Mouse (Mus musculus) layer of hippocampus, adult 9-10 months (tissue): ENCODE results near the gene Prr36.
A peak's percentile ranks its signal among the peaks of the same experiment; 100 is the strongest.

Experiments
- DNase-seq: peaks from one replicate; pipeline ENCODE4 v3.0.0; 2022; ENCODE audit warnings: low spot score

The Prr36 gene

GRCm38 (mm10) chr8:4239193-4239890 lies 22.1 kb upstream of the Prr36 start:
- no peak for DNase-seq

DNA sequence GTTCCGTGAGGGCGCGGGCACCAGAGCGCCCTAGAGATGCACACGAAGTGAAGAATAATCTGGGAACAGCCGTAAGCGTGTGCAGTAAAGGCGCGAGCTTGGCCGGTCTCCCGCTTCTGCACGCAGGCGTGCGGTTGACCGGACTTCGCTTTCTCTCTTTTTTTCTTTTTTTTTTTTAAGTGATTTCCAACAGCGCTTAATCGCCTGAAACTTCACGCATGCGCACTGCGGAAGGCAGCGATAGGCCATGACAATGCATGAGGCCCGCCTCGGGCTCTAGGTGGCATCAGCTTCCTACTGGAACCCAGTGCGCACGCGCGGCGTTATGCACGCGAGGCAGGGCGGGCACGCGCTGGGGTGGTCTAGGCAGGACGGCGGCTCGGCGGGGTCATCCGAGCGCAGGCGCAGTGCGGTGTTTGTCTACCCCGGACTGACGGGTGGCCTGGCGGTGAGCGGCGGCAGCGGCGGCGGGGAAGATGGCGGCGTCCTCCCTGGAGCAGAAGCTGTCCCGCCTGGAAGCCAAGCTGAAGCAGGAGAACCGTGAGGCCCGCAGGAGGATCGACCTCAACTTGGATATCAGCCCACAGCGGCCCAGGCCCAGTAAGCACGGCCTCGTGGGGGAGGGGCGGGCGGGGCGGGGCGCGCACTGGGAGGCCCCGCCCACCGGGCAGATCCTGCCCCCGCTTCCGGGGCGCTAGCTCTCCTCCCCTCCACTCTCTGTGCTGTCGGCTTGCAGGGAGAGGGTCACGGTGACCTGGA lies 21.4 kb upstream of the Prr36 start, which contains the start of the genes Map2k7 and Gm49320:
Map2k7 (plus strand) TSS at position 307 of the 759 bp plus-strand sequence.
Gm49320 (plus strand) TSS at position 432 of the 759 bp plus-strand sequence.
- DNase-seq, result peak; percentile 99

- DNase-seq, result no peak
Measured at GRCm38 (mm10) chr8:4237814-4238433, 20.7 kb upstream of the Prr36 start.

DNA sequence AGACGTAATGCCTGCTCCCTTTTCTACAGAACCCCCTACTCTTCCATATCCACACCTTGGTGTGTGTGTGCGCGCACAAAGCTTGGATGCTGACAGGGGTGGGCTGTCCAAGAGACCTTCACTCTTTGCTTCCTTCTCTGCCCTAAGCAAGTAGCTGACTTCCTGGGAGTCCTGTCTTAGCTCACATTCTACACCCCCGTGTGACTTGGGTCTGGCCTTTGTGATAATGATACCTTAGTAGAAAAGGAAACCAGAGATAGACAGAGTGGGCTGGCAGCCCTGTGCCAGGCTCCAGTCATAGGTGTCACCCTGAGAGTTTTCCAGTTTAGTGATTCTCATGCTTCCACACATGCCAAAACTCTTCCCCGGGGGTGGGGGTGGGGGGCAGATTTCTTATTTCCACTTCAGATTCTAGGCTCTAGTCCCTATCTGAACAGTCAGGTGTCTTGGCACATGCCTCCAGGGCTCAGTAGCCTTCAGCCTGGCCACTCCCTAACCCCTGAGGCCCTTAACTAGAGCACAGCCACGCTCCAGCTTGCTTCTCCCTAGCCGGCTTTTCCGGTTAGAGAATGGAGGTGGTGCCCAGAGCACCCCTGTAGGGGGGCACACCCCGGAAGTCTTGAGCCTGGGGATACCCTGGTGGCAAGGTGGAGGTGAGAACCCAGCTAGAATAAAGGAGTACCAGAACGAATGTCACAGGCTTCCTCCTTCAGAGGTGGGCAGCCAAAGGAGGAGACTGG lies 13.5 kb upstream of the Prr36 start:
- DNase-seq, result no peak

DNA sequence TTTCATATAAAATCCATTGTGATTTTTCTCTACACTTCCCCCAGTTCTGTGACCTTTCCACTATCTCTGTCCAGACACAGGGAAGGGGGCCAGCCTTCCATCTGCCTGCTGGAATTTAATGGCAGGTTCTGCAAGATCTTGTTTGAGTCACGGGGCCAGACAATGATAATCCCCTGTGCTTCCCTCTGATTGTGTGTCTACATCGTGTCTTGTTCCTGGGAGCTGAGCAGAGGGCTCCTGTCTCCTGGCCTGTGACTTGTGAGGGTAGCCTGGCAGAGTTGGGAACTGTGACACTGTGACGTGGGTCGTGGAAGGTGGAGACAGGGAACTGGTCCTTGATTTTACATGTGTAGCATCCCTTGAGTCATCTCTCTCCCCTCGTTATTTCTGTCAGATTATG lies 12.5 kb upstream of the Prr36 start:
- no peak for DNase-seq

GRCm38 (mm10) chr8:4227919-4228318 lies 10.7 kb upstream of the Prr36 start:
- no peak for DNase-seq

GRCm38 (mm10) chr8:4226739-4227347 lies 9.6 kb upstream of the Prr36 start, which contains the start of gene Lrrc8e:
Lrrc8e (plus strand) TSS chr8:4226827.
- no peak for DNase-seq

DNA sequence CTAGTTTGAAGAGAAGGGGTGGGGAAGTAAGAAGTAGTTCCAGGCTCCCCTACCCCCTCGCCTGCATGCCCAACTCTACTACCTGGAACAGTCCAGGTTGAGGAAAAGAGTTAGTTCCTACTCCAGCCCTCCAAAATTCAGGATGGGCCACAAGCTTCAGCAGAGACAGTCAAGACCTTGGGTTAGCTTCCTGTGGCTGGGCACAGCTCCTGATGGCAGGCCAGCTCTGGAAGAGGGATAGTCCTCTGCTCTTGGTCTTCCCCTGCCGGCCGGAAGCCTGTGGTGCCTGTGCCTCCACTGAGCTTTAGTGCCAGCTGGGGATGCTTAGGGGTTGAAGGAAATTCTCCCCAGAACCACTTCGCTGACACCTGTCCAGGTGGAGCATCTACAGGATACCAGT lies 9.1 kb upstream of the Prr36 start:
- DNase-seq, result no peak

- no peak for DNase-seq
Measured at GRCm38 (mm10) chr8:4222059-4222458, 4.8 kb upstream of the Prr36 start.

DNA sequence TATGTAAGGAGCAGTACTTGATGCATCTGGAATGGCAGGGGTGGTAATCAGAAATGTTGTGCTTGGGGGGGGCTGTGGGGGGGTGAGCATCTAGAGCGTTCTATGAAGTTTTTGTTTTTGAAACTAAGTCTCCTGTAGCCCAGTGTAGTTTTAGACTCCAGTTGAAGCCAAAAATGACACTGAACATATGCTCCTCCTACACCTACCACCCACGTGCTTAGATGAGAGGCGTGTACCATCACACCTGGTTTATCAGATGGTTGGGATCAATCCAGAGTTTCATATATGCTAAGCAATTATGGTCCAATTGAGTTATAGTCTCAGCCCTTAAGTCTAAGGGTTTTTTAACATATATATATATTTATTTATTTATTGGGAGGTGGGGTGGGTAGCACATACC lies 2.4 kb upstream of the Prr36 start:
- no peak for DNase-seq

- DNase-seq, result no peak
Measured at GRCm38 (mm10) chr8:4216296-4216695, 963 bp downstream of the Prr36 start.

DNA sequence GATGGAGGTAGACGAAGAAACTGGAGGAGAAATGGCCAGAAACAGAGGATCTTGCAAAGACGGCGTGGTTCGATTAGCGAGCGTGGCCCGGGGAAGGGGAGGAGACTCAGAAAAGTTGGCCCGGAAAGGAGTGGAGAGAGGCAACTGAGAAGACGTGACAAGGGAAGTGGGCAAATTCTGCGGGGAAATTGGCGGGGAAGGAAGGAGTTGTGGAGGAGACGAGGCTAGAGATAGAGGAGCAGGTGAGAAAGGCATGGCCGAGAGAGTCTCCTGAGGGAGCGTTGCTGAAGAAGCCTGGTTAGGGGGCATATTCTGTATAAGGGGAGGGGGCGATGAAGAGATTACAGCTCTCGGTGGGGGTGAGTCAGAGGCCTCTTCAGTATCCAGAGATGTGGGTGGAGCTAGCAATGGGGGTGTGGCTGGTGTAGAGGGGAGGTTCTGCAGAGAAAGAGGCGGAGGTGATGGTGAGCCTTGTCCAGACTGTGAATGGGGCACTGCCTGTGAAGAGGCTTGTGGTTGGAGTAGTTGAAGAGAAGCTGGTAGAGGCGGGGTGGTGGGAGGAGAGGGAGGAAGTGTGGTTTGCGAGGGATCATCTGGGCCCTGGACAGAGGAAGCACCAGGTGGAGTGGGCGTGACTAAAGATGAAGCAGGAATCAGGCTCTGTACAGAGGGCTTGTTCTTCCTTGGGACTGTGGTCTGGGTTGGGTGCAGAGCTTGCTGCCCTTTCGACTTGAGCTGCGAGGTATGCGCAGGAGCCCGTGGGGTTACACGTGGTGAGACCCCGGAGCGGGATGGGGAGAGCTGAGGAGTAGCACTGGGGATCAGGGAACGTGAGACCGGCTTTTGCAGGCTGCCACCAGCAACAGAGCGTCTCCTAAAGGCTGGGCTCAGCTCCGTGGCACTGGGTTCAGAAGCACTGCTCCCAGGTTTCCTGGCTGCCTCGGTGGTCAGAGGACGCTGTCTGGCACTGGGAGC lies 3.0 kb downstream of the Prr36 start:
- DNase-seq, result no peak

- DNase-seq, result no peak
Measured at GRCm38 (mm10) chr8:4213210-4214005, 3.9 kb downstream of the Prr36 start.

DNA sequence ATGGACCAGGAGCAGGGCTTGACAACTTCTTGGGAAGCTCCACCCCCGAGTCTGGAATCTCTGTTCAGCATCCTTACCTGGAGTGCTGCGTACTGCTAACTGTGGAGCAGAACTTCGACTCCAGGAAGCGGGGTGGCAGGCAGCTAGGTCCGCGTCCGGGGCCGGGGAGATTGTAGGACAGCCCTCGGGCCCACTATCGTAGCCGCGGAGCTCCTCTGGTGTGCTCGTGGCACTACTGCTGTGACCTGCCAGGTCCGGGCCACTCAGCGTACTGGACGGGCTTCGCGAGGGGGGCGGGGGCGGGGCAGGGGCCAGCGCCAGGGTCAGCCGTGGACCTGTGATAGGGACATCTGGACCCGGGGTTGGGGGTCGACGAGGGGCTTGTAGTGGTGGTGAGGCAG lies 4.5 kb downstream of the Prr36 start:
- no peak for DNase-seq

DNA sequence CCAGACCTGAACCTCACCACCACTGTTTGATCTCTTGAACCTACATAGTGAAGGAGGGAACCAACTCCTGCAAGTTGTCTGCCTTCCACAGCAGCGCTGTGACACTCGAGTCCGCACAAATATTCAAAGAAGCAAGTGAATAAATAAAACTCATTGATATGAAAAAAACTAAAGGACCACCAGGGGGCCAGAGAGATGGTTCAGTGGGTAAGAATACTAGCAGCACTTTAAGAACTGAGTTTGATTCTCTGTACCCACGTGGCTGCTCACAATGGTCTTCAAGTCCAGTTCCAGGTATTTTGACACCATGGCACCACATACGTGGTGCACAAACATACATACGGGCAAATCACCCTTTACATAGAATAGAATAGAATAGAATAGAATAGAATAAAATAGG lies 6.2 kb downstream of the Prr36 start:
- no peak for DNase-seq

GRCm38 (mm10) chr8:4207016-4207350 lies 10.3 kb downstream of the Prr36 start:
- DNase-seq, result no peak

GRCm38 (mm10) chr8:4206182-4207015 lies 10.9 kb downstream of the Prr36 start:
- DNase-seq, result no peak

- DNase-seq, result no peak
Measured at GRCm38 (mm10) chr8:4205246-4206123, 11.8 kb downstream of the Prr36 start.
